Mouse (Mus musculus) midbrain, embryonic 11.5 days (tissue): ENCODE measurements around the gene Tssk6. TPM values are rescaled to one million over a fixed set of nuclear protein-coding genes. Genes with fewer than 3 reads are reported as not detected.
A peak's percentile ranks its signal among the peaks of the same experiment; 100 is the strongest.
"Not testable (repeated sequence)": the region's sequence is repeated elsewhere in the genome, so short reads cannot be mapped to it uniquely, and the experiment has no call there.

Source experiments
- ATAC-seq: fragments of 200-750 bp; cut with Nextera tagmentation; 2 replicates; pipeline ENCODE4 v1.8.0; 2017; ENCODE audit warnings: moderate TSS enrichment, moderate library complexity; ENCODE audit not compliant: low FRiP score
- DNase-seq: peaks from one replicate; pipeline ENCODE4 v3.0.0; 2015; ENCODE audit warnings: low spot score; ENCODE audit errors: missing footprints
- H3K27ac ChIP-seq: fragments of 300-500 bp; sonication (generic); 2 replicates; pipeline ENCODE4 v1.5.1; 2014; ENCODE audit warnings: low read depth, low read length
- H3K27me3 ChIP-seq: fragments of 300-500 bp; sonication (generic); 2 replicates; pipeline ENCODE4 v1.6.1; 2014; ENCODE audit warnings: mild to moderate bottlenecking, low read length, moderate library complexity, mixed read lengths; ENCODE audit not compliant: control insufficient read depth, insufficient read depth
- H3K36me3 ChIP-seq: fragments of 300-500 bp; sonication (generic); 2 replicates; pipeline ENCODE4 v1.6.1; 2014; ENCODE audit warnings: mild to moderate bottlenecking, low read length, moderate library complexity, mixed read lengths; ENCODE audit not compliant: control insufficient read depth, insufficient read depth
- H3K4me1 ChIP-seq: fragments of 300-500 bp; sonication (generic); 2 replicates; pipeline ENCODE4 v1.6.1; 2014; ENCODE audit warnings: low read length; ENCODE audit not compliant: control insufficient read depth, insufficient read depth
- H3K4me2 ChIP-seq: fragments of 300-500 bp; sonication (generic); 2 replicates; pipeline ENCODE4 v1.6.1; 2014; ENCODE audit warnings: mild to moderate bottlenecking, moderate library complexity
- H3K4me3 ChIP-seq: fragments of 300-500 bp; sonication (generic); 2 replicates; pipeline ENCODE4 v1.5.1; 2014; ENCODE audit warnings: low read depth, low read length
- H3K9ac ChIP-seq: fragments of 300-500 bp; sonication (generic); 2 replicates; pipeline ENCODE4 v1.6.1; 2014; ENCODE audit warnings: low read length
- H3K9me3 ChIP-seq: fragments of 300-500 bp; sonication (generic); 2 replicates; pipeline ENCODE4 v1.6.1; 2016; ENCODE audit warnings: low read length; ENCODE audit not compliant: control insufficient read depth
- WGBS: fragments of 180-500 bp; shearing (Covaris S2); extraction: QIAGEN DNeasy Blood & Tissue Kit; methylation state at CpG from one replicate; pipeline ENCODE4 v1.1.7; 2014; 5-methylcytosine and 5-hydroxymethylcytosine counted together
- polyA plus RNA-seq: library from polyadenylated mRNA; unstranded; fragments of >200 nt; fragmentation: Nextera tagmentation; extraction: Ambion mirVana; gene quantifications from 2 replicates; pipeline ENCODE4 v1.2.1, GENCODE M21; 2014

The Tssk6 gene
- polyA plus RNA-seq, 1 experiment from 2014 or later: 3.4 TPM

DNA sequence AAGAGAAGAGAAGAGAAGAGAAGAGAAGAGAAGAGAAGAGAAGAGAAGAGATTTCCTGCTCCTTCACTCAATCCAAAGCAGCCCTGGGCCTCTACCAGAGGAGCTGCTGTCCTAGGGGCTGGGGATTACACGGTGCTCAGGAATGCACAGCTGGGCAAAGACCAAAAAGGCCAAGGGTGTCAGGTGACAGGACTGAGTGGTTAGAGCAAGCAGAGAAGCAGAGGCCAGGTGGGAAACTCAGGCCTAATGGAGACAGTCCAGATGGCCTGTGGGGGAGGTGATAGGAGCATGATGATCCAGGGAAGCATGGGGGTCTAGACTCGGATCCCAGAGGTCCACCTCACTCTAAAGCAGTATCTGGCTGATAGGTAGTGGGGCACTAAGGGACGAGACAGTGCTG is 37.6 kb downstream of the Tssk6 start:
- H3K36me3 ChIP-seq: peaks cover 5% of the 10 kb centered on the region; the same call in 1 of the 2 replicates
- no peaks in the 10 kb centered on the region for H3K4me1 ChIP-seq
- 52% methylated on average over 3 of the region's 3 CpGs for WGBS
- ATAC-seq (no peak), DNase-seq (no peak)
- no peaks in the 10 kb centered on the region for H3K27me3 ChIP-seq
- no peaks in the 10 kb centered on the region for H3K9me3 ChIP-seq
- H3K27ac ChIP-seq: no peak overlapping the region
- H3K9ac ChIP-seq: no peak overlapping the region
- H3K4me2 ChIP-seq: no peak overlapping the region
- no peak overlapping the region for H3K4me3 ChIP-seq

DNA sequence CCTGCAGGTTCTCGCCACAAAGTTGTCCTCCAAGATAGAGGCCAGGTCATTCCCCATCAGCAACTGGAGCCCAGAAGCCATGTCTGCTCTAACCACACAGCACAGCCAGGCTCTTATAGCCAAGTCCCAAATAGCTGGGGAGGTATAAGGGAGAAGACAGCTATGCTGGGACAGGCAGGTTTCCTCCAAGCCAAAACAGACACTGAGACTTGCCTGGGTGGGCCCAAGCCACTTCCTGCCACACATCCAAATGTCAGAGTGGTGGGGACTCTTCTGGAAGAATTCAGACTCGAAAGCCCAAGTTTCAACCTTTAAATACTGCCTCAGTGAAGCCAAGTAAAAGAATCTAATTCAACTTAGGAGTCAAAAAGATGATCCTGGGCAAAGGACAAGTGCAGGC is 38.4 kb downstream of the Tssk6 start:
- no peaks in the 10 kb centered on the region for H3K4me1 ChIP-seq
- no peak overlapping the region for H3K27ac ChIP-seq
- no peaks in the 10 kb centered on the region for H3K27me3 ChIP-seq
- H3K4me2 ChIP-seq: no peak overlapping the region
- ATAC-seq (no peak), DNase-seq (no peak)
- WGBS: 95% methylated on average over 2 of the region's 2 CpGs
- peaks cover 4% of the 10 kb centered on the region; the same call in 1 of the 2 replicates for H3K36me3 ChIP-seq
- no peaks in the 10 kb centered on the region for H3K9me3 ChIP-seq
- H3K9ac ChIP-seq: no peak overlapping the region
- no peak overlapping the region for H3K4me3 ChIP-seq

DNA sequence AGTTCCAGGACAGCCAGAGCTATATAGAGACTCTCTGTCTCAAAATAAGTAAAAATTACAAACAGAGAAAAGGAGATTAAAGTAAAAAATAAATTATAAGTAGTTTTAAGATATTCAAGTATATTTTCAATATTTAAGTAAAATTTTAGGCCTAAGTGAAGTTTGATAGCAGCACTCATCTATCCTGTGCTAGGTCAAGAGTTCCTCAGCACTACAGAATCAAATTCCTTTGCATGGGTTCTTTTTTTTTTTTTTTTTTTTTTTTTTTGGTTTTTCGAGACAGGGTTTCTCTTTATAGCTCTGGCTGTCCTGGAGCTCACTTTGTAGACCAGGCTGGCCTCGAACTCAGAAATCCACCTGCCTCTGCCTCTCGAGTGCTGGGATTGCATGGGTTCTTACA is 40.5 kb downstream of the Tssk6 start:
- H3K4me3 ChIP-seq, H3K36me3 ChIP-seq, H3K4me2 ChIP-seq, H3K9me3 ChIP-seq, H3K27ac ChIP-seq, DNase-seq, H3K4me1 ChIP-seq, H3K27me3 ChIP-seq, H3K9ac ChIP-seq, ATAC-seq: not testable (repeated sequence)
- 97% methylated on average over 2 of the region's 3 CpGs for WGBS

DNA sequence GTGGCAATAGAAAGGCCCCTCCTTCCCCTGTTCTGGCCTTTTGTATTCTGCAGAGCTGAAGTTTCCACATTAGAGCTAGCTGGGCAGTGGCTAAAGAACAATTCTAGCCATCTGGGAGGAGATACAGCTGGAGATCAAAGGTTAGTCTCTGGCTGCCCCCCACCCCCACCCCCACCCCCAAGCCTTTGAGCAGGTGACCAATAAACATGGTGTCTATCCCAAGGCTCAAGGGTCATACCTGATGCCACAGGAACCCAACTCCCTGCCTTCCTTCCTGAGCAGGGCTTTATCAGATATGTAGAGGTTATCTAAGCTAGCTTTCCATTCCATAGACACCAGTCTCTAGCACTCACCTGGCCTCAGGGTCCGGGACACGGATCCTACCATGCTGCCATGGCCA is 48.3 kb downstream of the Tssk6 start:
- ATAC-seq (no peak), DNase-seq (peak; percentile 73)
- Histone ChIP-seq H3K36me3 (no peaks in the 10 kb centered on the region), H3K4me1 (no peaks in the 10 kb centered on the region), H3K4me2 (no peak overlapping the region), H3K9ac (no peak overlapping the region), H3K4me3 (no peak overlapping the region), H3K9me3 (no peaks in the 10 kb centered on the region), H3K27me3 (no peaks in the 10 kb centered on the region), H3K27ac (no peak overlapping the region)
- 98% methylated on average over 2 of the region's 2 CpGs for WGBS

Other genes with a start within 250 kb of the Tssk6 start
- gene Zfp964, start 247.7 kb upstream of the Tssk6 start, polyA plus RNA-seq: 2.4 and 3.0 TPM in 2 replicates
- gene Zfp869, start 191.5 kb upstream of the Tssk6 start, polyA plus RNA-seq: 34.9 and 38.6 TPM in 2 replicates
- 6.7 and 7.0 TPM in 2 replicates for gene Zfp963, start 152.2 kb upstream of the Tssk6 start, polyA plus RNA-seq
- gene Gm20422, start 127.3 kb upstream of the Tssk6 start, polyA plus RNA-seq: 1.4 and 1.6 TPM in 2 replicates
- gene Atp13a1, start 111.0 kb upstream of the Tssk6 start, polyA plus RNA-seq: 33.8 and 40.7 TPM in 2 replicates
- gene Zfp866, start 111.0 kb upstream of the Tssk6 start, polyA plus RNA-seq: 41.5 and 42.2 TPM in 2 replicates
- 7.8 TPM in 2 replicates for gene Gmip, start 93.5 kb upstream of the Tssk6 start, polyA plus RNA-seq
- 0.72 and 1.2 TPM in 2 replicates for gene Lpar2, start 79.8 kb upstream of the Tssk6 start, polyA plus RNA-seq
- gene Pbx4, start 69.7 kb upstream of the Tssk6 start, polyA plus RNA-seq: 33.9 and 39.1 TPM in 2 replicates
- 0.31 and 0.40 TPM in 2 replicates for gene Cilp2, start 14.5 kb upstream of the Tssk6 start, polyA plus RNA-seq
- 167 and 172 TPM in 2 replicates for gene Ndufa13, start 374 bp downstream of the Tssk6 start, polyA plus RNA-seq
- gene Yjefn3, start 528 bp downstream of the Tssk6 start, polyA plus RNA-seq: 3.2 and 3.6 TPM in 2 replicates
- gene Gatad2a, start 94.2 kb downstream of the Tssk6 start, polyA plus RNA-seq: 52.7 and 65.2 TPM in 2 replicates
- 46.2 and 49.3 TPM in 2 replicates for gene Mau2, start 140.6 kb downstream of the Tssk6 start, polyA plus RNA-seq
- 33.3 and 35.3 TPM in 2 replicates for gene Sugp1, start 140.6 kb downstream of the Tssk6 start, polyA plus RNA-seq
- 0.95 and 1.6 TPM in 2 replicates for gene Tm6sf2, start 170.7 kb downstream of the Tssk6 start, polyA plus RNA-seq
- gene Hapln4, start 181.3 kb downstream of the Tssk6 start, polyA plus RNA-seq: 0.04 and 0.22 TPM in 2 replicates
- 47.2 and 52.4 TPM in 2 replicates for gene Ncan, start 218.7 kb downstream of the Tssk6 start, polyA plus RNA-seq
- 14.3 and 16.9 TPM in 2 replicates for gene Nr2c2ap, start 229.1 kb downstream of the Tssk6 start, polyA plus RNA-seq
- 10.8 and 11.7 TPM in 2 replicates for gene Rfxank, start 237.0 kb downstream of the Tssk6 start, polyA plus RNA-seq
- gene Borcs8, start 237.3 kb downstream of the Tssk6 start, polyA plus RNA-seq: 37.4 and 41.3 TPM in 2 replicates
- 0.23 and 0.40 TPM in 2 replicates for gene Mef2b, start 237.5 kb downstream of the Tssk6 start, polyA plus RNA-seq